Mouse (Mus musculus): ENCODE measurements at regions not wholly inside any gene's neighbourhood (a gene's known extent, or its start where the extent isn't known, plus 50 kb on each side); places are given as distances from the start of the nearest gene placed in this dataset.
A peak's percentile ranks its signal among the peaks of the same experiment; 100 is the strongest.

- no peak for ATAC-seq
- POLR2A ChIA-PET, result no interaction called here
Observed at GRCm38 (mm10) chr5:149338016-149338696, 73.4 kb upstream of the Medag start.

GRCm38 (mm10) chr5:149338697-149339078, 72.9 kb upstream of the Medag start:
- ATAC-seq (no peak), DNase-seq (ENCODE audit: low read depth, low spot score) (no peak)
- no peaks in the 10 kb centered on the region for H3K27me3 ChIP-seq
- in situ Hi-C loops (cut with MboI; ENCODE audit: low pct_unique_long_range_greater_than_20kb), result loop anchor here (5.0 to 25.0 kb wide), 3 partner anchors 66 to 276 kb away; no protein-coding TSS in a partner anchor
- ChIA-PET CTCF (interaction anchor here (2.4 kb wide), 1 partner anchor 37 kb away, joined by 7 read pairs; no protein-coding TSS in a partner anchor), POLR2A (no interaction called here)
- no peak for TF ChIP-seq CTCF (IDR thresholded peaks at IDR 0.05)

More at GRCm38 (mm10) chr5:149338016-149338696, 73.4 kb upstream of the Medag start:
- CTCF ChIA-PET, result interaction anchor here (0.8 to 2.4 kb wide), 2 partner anchors 38 to 275 kb away, joined by 3 to 7 read pairs; no protein-coding TSS in a partner anchor
- no peak for TF ChIP-seq CTCF (IDR thresholded peaks at IDR 0.05)
- no peaks in the 10 kb centered on the region for H3K27me3 ChIP-seq
- in situ Hi-C loops (cut with MboI; ENCODE audit: low pct_unique_long_range_greater_than_20kb), result loop anchor here (5.0 to 25.0 kb wide), 3 partner anchors 66 to 276 kb away; no protein-coding TSS in a partner anchor
- no peak for DNase-seq (ENCODE audit: low read depth, low spot score)

- in situ Hi-C loops (cut with MboI; ENCODE audit: low pct_unique_long_range_greater_than_20kb), result loop anchor here (25.0 kb wide), 1 partner anchor 278 kb away; no protein-coding TSS in a partner anchor
- CTCF ChIA-PET, result no interaction called here
- DNase-seq (ENCODE audit: low read depth, low spot score) (no peak), ATAC-seq (no peak)
- TF ChIP-seq CTCF (IDR thresholded peaks at IDR 0.05), result no peak
- POLR2A ChIA-PET, result no interaction called here
- H3K27me3 ChIP-seq, result no peaks in the 10 kb centered on the region
Observed at GRCm38 (mm10) chr5:149340361-149340760, 71.2 kb upstream of the Medag start.

- no peak for ATAC-seq
- ChIA-PET POLR2A (no interaction called here), CTCF (no interaction called here)
- H3K27me3 ChIP-seq, result no peaks in the 10 kb centered on the region
- DNase-seq (ENCODE audit: low read depth, low spot score), result no peak
- TF ChIP-seq CTCF (IDR thresholded peaks at IDR 0.05), result no peak
- in situ Hi-C loops (cut with MboI; ENCODE audit: low pct_unique_long_range_greater_than_20kb), result loop anchor here (25.0 kb wide), 1 partner anchor 279 kb away; no protein-coding TSS in a partner anchor
Observed at GRCm38 (mm10) chr5:149341461-149341860, 70.1 kb upstream of the Medag start.

- ChIA-PET CTCF (interaction anchor here (1.0 to 1.3 kb wide), 2 partner anchors 10 to 32 kb away, joined by 4 to 5 read pairs; no protein-coding TSS in a partner anchor), POLR2A (no interaction called here)
- no peak for TF ChIP-seq CTCF (IDR thresholded peaks at IDR 0.05)
- ATAC-seq (no peak), DNase-seq (ENCODE audit: low read depth, low spot score) (no peak)
- in situ Hi-C loops (cut with MboI; ENCODE audit: low pct_unique_long_range_greater_than_20kb), result loop anchor here (25.0 kb wide), 1 partner anchor 282 kb away; no protein-coding TSS in a partner anchor
- H3K27me3 ChIP-seq, result no peaks in the 10 kb centered on the region
Observed at GRCm38 (mm10) chr5:149343610-149344527, 67.7 kb upstream of the Medag start.

- no peaks in the 10 kb centered on the region for H3K27me3 ChIP-seq
- no peak for TF ChIP-seq CTCF (IDR thresholded peaks at IDR 0.05)
- CTCF ChIA-PET, result interaction anchor here (1.3 to 1.5 kb wide), 2 partner anchors 10 to 31 kb away, joined by 4 read pairs; no protein-coding TSS in a partner anchor
- in situ Hi-C loops (cut with MboI; ENCODE audit: low pct_unique_long_range_greater_than_20kb), result loop anchor here (25.0 kb wide), 1 partner anchor 282 kb away; no protein-coding TSS in a partner anchor
- POLR2A ChIA-PET, result no interaction called here
- no peak for ATAC-seq
- no peak for DNase-seq (ENCODE audit: low read depth, low spot score)
Observed at GRCm38 (mm10) chr5:149344528-149344855, 67.1 kb upstream of the Medag start.

- ATAC-seq, result no peak
- ChIA-PET CTCF (interaction anchor here (0.9 to 1.5 kb wide), 4 partner anchors 9 to 161 kb away, joined by 3 to 6 read pairs (median 4); partner anchors contain the start of genes Hmgb1 and Uspl1), POLR2A (interaction anchor here (1.2 kb wide), 1 partner anchor 13 kb away, joined by 3 read pairs; no protein-coding TSS in a partner anchor)
- no peak for DNase-seq (ENCODE audit: low read depth, low spot score)
- in situ Hi-C loops (cut with MboI; ENCODE audit: low pct_unique_long_range_greater_than_20kb), result loop anchor here (25.0 kb wide), 1 partner anchor 283 kb away; no protein-coding TSS in a partner anchor
- TF ChIP-seq CTCF (IDR thresholded peaks at IDR 0.05), result no peak
- H3K27me3 ChIP-seq, result no peaks in the 10 kb centered on the region
Observed at GRCm38 (mm10) chr5:149345161-149345560, 66.4 kb upstream of the Medag start.

- CTCF ChIA-PET, result interaction anchor here (2.3 to 3.5 kb wide), 2 partner anchors 14 to 25 kb away, joined by 8 to 17 read pairs; no protein-coding TSS in a partner anchor
- ATAC-seq (no peak), DNase-seq (ENCODE audit: low read depth, low spot score) (no peak)
- POLR2A ChIA-PET, result interaction anchor here (0.9 kb wide), 1 partner anchor 14 kb away, joined by 3 read pairs; no protein-coding TSS in a partner anchor
- TF ChIP-seq CTCF (IDR thresholded peaks at IDR 0.05), result no peak
- in situ Hi-C loops (cut with MboI; ENCODE audit: low pct_unique_long_range_greater_than_20kb), result loop anchor here (25.0 kb wide), 1 partner anchor 287 kb away; no protein-coding TSS in a partner anchor
- H3K27me3 ChIP-seq, result no peaks in the 10 kb centered on the region
Observed at GRCm38 (mm10) chr5:149349685-149350084, 61.9 kb upstream of the Medag start.

GRCm38 (mm10) chr5:149353039-149353655, 58.4 kb upstream of the Medag start:
- no peaks in the 10 kb centered on the region for H3K27me3 ChIP-seq
- POLR2A ChIA-PET, result interaction anchor here (0.8 to 2.7 kb wide), 4 partner anchors 10 to 135 kb away, joined by 3 to 14 read pairs (median 4); no protein-coding TSS in a partner anchor
- DNase-seq (ENCODE audit: low read depth, low spot score) (peak; percentile 94), ATAC-seq (peak; percentile 73)
- no peak for TF ChIP-seq CTCF (IDR thresholded peaks at IDR 0.05)
- in situ Hi-C loops (cut with MboI; ENCODE audit: low pct_unique_long_range_greater_than_20kb), result no loop called here
- CTCF ChIA-PET, result interaction anchor here (0.7 to 3.8 kb wide), 8 partner anchors 9 to 172 kb away, joined by 3 to 27 read pairs (median 4); no protein-coding TSS in a partner anchor

Measured in Patski (cell line).